Mouse (Mus musculus) ES-CJ7 (cell line): ENCODE data around the gene Bmp4.

Experiments used
- DNase-seq: peaks from one replicate; pipeline ENCODE4 v3.0.0; 2011; ENCODE audit warnings: low read depth, low spot score

Gene Bmp4

GRCm38 (mm10) chr14:46390249-46390775, at the start of gene Bmp4:
TSS of gene Bmp4 (minus strand) at chr14:46390669.
- DNase-seq = peak; percentile 84

GRCm38 (mm10) chr14:46439461-46440048, 49.1 kb upstream of the Bmp4 start:
- no peak for DNase-seq

GRCm38 (mm10) chr14:46436471-46437090, 46.1 kb upstream of the Bmp4 start:
- DNase-seq = no peak

GRCm38 (mm10) chr14:46430231-46430630, 39.8 kb upstream of the Bmp4 start:
- DNase-seq = no peak

- peak; percentile 32 for DNase-seq
Observed at GRCm38 (mm10) chr14:46427251-46427650, 36.8 kb upstream of the Bmp4 start.

- DNase-seq = no peak
Observed at GRCm38 (mm10) chr14:46421823-46422222, 31.4 kb upstream of the Bmp4 start.

GRCm38 (mm10) chr14:46419269-46419668, 28.8 kb upstream of the Bmp4 start:
- peak; percentile 60 for DNase-seq

GRCm38 (mm10) chr14:46418371-46419097, 28.1 kb upstream of the Bmp4 start:
- DNase-seq = peak; percentile 73

GRCm38 (mm10) chr14:46412497-46413000, 22.1 kb upstream of the Bmp4 start:
- peak; percentile 78 for DNase-seq

- peak; percentile 91 for DNase-seq
Observed at GRCm38 (mm10) chr14:46410557-46411120, 20.2 kb upstream of the Bmp4 start.

GRCm38 (mm10) chr14:46409016-46409415, 18.5 kb upstream of the Bmp4 start:
- no peak for DNase-seq

GRCm38 (mm10) chr14:46408319-46408718, 17.9 kb upstream of the Bmp4 start:
- DNase-seq = no peak

- DNase-seq = peak; percentile 77
Observed at GRCm38 (mm10) chr14:46399925-46400324, 9.5 kb upstream of the Bmp4 start.

- DNase-seq = peak; percentile 65
Observed at GRCm38 (mm10) chr14:46398091-46398695, 7.7 kb upstream of the Bmp4 start.

GRCm38 (mm10) chr14:46391621-46392170, 1.2 kb upstream of the Bmp4 start:
- peak; percentile 92 for DNase-seq

GRCm38 (mm10) chr14:46389438-46390248, 826 bp downstream of the Bmp4 start:
- no peak for DNase-seq

GRCm38 (mm10) chr14:46388636-46389035, 1.8 kb downstream of the Bmp4 start:
- DNase-seq = no peak

GRCm38 (mm10) chr14:46387821-46388481, 2.5 kb downstream of the Bmp4 start:
- DNase-seq = peak; percentile 64

- peak; percentile 84 for DNase-seq
Observed at GRCm38 (mm10) chr14:46387357-46387671, 3.2 kb downstream of the Bmp4 start.
